Mouse (Mus musculus): ENCODE measurements around the gene Pomp.
"Not testable (repeated sequence)": the region's sequence is repeated elsewhere in the genome, so short reads cannot be mapped to it uniquely, and the experiment has no call there.

The Pomp gene

DNA sequence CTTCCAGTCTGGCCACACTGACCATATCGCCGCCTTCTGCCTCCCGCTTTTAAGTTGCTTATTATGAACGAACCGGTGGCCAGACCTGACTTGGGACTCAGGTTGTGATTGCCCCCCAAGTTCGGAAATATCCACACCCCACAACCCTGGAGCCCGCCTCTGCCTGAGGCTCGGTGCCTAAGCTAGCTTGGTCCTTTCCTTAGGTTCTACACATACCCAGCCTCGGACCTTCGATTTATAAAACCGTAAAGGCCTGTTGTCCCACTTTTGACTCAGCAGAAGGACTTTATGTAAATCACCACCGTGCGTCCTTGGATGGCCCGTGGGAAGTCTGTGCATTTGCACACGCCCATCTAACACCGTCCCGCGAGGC, 199 bp upstream of the Pomp start:
- DNase-seq, result no peak

DNA sequence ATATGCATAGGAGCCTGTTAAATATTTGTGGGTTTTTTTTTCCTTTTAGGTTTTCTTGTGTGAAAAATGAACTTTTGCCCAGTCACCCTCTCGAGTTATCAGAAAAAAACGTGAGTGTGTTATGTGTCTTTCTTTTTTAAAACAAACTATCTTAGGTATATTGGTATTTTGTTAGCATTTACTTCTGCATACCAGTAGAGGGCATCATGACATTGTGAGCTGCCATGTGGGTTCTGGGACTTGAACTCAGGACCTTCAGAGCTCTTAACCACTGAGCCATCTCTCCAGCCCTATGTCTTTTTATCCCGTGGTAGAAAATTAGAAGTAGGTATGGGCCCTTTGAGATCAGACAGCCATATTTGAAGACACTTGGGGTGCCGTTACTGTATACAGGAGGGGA, 8.4 kb downstream of the Pomp start:
- no peak for DNase-seq

- no peak for DNase-seq
These were observed 9.3 kb downstream of the Pomp start for GRCm38 (mm10) chr5:147869568-147869967.

GRCm38 (mm10) chr5:147870296-147870695, 10.0 kb downstream of the Pomp start:
- DNase-seq, result no peak

DNA sequence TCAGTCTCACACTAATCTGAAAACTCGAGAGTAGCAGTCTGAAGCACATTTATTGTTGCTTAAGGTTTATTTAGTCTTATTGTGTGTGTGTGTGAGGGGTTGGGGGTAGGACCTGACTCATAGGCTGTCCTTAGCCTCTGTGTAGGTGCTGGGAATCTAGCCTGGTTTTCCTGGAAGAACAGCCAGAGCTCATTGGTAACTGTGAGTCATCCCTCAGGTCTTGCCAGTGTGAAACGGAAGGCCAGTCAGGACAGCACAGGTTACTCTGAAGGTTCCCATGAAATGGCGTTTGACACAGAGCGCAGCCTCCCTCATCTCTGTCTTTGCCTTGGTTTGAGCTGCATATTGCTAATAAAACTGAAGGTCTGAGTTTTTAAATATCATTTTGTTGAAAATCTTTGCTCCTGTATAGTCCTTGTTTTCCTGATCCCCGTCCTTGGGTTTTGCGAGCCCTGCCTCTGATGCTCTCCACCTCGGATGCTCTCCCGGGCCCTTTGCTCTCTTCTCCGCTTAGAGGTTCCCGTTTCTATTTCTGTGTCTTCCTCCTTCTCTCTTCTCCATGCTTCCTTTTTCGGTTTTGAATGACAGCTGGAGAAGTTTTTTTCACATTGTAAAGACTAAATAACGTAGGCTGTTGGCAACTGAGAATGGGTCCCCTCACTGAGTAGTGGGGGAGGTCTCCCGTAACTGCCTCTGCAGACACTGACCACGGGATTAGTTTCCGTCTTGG, 11.0 kb downstream of the Pomp start:
- DNase-seq, result no peak

GRCm38 (mm10) chr5:147874491-147875065, 14.3 kb downstream of the Pomp start:
- DNase-seq, result no peak

DNA sequence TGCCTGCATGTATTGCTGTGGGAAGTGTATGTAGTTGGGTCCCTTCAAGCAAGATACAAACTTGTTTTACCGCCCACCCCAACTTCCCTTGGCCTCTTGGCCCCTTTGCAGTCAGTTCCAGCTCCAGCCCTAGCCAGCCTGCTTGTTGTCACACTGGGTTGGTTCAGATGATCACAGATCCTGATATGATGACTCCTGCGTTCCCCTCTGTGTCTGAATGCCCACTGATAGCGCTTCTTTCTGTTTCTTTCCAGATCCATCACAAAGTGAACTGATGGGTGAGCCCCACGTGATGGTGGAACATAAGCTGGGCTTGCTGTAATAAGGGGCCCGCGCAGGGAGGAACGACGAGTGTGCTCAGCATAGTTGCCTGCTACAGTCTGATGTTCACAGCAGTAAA, 14.9 kb downstream of the Pomp start:
- DNase-seq, result no peak

- DNase-seq, result no peak
These were observed 17.3 kb downstream of the Pomp start for GRCm38 (mm10) chr5:147877520-147877919.

GRCm38 (mm10) chr5:147879971-147880682, 19.9 kb downstream of the Pomp start:
- DNase-seq, result no peak

- no peak for DNase-seq
These were observed 23.3 kb downstream of the Pomp start for GRCm38 (mm10) chr5:147883581-147883980.

DNA sequence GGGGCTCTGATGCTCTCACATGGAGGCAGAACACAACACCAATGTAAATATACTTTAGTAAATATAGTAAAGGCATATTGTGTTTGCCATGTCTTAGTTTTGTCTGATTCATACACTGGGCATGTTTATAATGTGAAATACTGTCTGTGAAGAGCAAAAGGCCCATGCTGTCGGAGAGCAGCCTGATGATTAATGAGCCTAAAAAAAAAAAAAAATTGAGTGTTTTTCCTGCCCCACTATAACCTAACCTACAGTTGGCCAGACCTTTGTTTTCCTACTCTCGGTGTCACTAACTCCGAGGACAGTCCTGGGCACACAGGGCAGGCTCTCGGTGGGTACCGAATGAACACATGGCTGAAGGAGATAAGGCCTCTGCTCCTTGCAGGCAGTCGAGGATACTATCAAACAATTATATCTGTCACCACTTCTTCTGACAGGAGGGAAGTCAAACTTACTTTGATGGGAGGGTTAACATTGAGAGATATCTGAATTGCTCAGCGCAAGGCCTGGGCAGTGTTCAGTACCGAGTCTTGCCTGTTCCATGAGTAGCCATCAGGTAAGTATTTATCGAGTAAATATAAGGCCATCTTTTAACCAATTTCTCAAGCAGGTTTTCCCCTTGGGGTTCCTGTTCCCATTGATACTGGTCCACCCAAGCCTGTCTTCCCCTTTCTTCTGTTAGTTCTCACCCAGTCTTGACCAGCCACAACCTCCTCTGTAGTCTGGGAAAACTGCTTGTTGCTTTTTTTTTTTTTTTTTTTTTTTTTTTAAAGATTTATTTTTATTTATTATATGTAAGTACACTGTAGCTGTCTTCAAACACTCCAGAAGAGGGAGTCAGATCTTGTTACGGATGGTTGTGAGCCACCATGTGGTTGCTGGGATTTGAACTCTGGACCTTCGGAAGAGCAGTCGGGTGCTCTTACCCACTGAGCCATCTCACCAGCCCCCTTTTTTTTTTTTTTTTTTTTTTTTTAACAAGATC, 28.3 kb downstream of the Pomp start:
- DNase-seq, result no peak

- DNase-seq, result no peak
These were observed 32.5 kb downstream of the Pomp start for GRCm38 (mm10) chr5:147892735-147893134.

GRCm38 (mm10) chr5:147893143-147893542, 32.9 kb downstream of the Pomp start:
- DNase-seq, result no peak

GRCm38 (mm10) chr5:147893766-147894454, 33.6 kb downstream of the Pomp start:
- no peak for DNase-seq

DNA sequence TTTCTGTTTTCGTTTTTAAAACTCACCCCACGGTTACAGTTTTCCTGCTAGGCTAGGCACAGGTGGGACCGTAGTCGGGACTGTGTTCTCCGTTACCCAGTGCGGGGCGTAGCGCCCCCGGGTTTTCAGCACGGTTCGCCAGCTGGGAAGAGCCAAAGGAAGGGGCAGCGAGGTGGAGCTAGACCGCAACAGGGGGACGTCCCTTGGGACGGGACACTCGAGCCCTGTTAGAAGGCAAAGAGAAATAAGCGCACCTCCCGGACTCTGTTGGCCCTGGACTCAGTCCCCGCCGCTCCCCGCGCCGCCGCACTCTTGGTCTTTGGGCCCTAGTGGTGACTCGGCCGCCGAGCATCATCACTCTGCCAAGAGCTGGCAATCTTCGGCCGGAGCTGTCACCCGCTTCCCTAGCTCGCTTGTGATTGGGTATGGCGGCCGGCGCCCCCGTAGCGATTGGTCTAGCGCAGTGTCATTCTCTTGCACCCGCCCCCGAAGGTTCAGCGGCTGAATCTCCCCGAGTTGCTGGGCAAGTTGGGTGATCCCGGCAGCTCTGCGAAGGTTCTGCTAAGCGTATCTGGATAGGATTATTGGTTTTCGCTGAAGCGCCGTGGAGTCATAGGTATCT, 34.3 kb downstream of the Pomp start, which contains the start of gene Slc46a3:
Gene Slc46a3, minus strand, starts transcription at position 361 of the 622 bp plus-strand sequence.
- peak; percentile 84 to 85 for DNase-seq

DNA sequence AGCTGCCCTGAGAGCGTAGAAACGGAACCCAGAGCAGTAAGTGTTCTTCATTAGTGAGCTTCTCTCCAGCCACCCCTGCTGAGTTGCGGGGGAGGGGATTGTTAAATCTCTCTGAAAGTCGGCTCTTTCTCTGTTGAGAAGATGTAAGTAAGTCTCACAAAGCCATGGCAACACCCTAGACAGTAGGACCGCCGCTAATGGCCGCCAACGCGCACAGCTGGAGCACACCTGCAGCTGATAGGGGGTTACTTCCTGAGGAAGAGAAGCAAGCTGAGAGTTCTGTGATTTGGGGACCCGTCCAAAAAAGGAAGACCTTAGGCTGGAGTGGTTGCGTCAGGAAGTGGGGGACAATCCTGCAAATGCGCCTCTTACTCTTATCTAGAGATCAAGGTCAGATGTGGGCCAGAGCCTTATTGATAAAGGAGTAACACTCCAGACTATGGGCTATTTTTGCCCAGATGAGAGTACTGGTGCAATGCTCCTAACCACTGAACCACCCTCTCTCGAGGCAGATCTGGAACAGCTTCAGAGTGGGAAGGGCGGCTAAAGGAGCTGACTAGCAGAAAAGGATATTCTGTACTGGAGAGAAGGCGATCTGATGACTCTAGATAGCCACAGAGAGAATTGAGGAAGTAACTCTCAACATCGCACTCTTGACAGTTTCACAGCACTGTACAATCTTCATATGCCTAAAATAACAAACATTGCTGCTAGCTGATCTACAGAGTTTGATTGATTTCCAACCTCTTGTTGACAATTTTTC, 35.4 kb downstream of the Pomp start:
- DNase-seq, result peak; percentile 31 to 38

- DNase-seq, result not testable (repeated sequence)
These were observed 36.2 kb downstream of the Pomp start for GRCm38 (mm10) chr5:147896501-147896900.

DNA sequence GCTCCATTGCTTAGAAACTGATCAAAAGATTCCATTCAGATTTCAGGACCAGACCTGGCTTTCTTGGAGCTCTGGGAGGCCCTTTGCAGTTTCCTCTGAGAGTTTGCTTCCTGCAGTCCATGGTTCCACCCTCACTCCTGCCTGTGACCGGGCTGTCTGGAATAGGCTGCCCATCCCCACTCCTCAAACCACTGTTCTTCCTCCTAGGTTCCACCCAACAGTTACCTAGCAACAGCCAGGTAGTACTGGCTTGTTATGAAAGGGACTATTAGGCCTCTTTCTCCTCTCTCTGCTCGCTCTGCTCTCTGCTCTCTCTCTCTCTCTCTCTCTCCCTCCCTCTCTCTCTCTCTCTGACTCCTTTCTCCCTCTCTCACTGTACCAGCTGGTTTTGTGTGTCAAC, 38.0 kb downstream of the Pomp start:
- no peak for DNase-seq

DNA sequence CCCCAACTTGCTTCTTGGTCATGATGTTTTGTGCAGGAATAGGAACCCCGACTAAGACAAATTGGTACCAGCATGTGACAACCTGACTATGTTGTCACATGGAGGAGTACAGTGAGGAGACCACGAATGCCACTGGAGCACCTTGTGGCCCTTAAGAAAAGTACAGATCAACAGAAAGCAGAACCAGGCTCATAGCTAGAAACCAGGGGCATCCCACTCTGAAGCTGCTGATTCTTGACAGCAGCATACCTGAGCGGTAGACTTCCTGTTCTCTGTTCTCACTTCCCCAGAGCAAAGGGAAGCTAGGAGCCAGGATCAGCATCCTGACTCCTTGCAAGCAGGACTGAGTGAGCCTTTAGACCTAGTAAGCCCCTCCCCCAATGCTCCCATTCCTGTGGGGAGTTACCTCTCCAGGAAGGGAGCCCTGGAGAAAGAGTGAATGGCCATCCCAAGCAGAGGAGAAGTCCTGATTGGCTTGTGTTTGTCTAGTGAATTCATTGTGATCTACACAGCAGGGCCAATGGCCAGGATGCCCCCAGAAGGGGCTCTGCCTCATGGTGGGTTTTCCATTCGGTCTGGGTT, 38.8 kb downstream of the Pomp start:
- DNase-seq, result no peak

- no peak for DNase-seq
These were observed 41.9 kb downstream of the Pomp start for GRCm38 (mm10) chr5:147902008-147902757.

Measured in thymus, adult 18-20 months (tissue).